Mouse (Mus musculus): ENCODE measurements around the gene Mettl1.

DNA sequence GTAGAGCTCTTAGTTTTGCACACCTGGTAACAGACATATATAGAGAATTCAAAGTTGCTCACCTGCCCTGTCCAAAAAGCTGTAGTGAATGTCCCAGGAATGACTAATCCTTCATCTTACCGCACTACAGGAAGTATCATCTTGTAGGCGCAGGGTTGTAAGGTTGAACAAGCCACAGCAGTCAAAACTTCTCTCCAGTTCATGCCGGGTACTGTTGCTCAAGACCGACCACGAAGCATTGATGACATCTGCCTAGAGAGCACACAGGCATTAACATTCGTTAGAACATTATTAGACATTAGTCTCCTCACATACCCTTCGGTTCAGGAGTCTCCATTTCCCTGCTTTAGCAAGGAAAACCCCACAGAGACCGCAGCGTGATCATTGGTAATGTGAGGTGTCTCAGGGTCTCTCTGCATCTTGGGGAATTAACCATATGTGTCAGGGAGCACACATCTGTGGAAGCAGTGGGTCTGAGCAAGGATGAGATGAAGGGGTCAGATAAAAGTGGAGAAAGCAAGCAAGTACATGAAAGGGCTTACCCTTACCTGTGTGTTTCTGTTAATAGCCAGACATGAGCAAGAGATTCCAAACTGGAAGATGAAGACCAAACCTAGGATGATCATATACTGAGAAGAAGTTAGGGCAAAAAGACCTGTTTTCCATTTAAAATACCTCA lies 27.3 kb downstream of the Mettl1 start:
- TF ChIP-seq CTCF (conservative IDR thresholded peaks at IDR 0.05; ENCODE audit: low read length) (no peak), POU5F1 (IDR thresholded peaks at IDR 0.05; ENCODE audit: borderline replicate concordance, low read length) (no peak)

Data from E14TG2a.4 (cell line).